Mouse (Mus musculus) heart, embryonic 11.5 days (tissue): ENCODE results near the gene Zpbp. TPM values are rescaled to one million over a fixed set of nuclear protein-coding genes. Genes with fewer than 3 reads are reported as not detected.

Experiments used
- ATAC-seq: fragments of 200-750 bp; cut with Nextera tagmentation; replicated peaks from 2 replicates; pipeline ENCODE4 v1.8.0; 2017; ENCODE audit warnings: moderate library complexity; ENCODE audit not compliant: insufficient number of reproducible peaks, low FRiP score, low TSS enrichment
- H3K27ac ChIP-seq: fragments of 300-500 bp; sonication (generic); 2 replicates; pipeline ENCODE4 v1.5.1; 2014; ENCODE audit warnings: mild to moderate bottlenecking, low read depth, low read length
- H3K27me3 ChIP-seq: fragments of 300-500 bp; sonication (generic); 2 replicates; pipeline ENCODE4 v1.6.1; 2014; ENCODE audit warnings: mild to moderate bottlenecking, low read length, mixed read lengths; ENCODE audit not compliant: control insufficient read depth, insufficient read depth
- H3K36me3 ChIP-seq: fragments of 300-500 bp; sonication (generic); 2 replicates; pipeline ENCODE4 v1.6.1; 2014; ENCODE audit warnings: mild to moderate bottlenecking, low read length, moderate library complexity, mixed read lengths; ENCODE audit not compliant: control insufficient read depth, insufficient read depth
- H3K4me1 ChIP-seq: fragments of 300-500 bp; sonication (generic); 2 replicates; pipeline ENCODE4 v1.6.1; 2014; ENCODE audit warnings: low read length; ENCODE audit not compliant: control insufficient read depth, insufficient read depth
- H3K4me2 ChIP-seq: fragments of 300-500 bp; sonication (generic); 2 replicates; pipeline ENCODE4 v1.6.1; 2014; ENCODE audit warnings: mild to moderate bottlenecking, moderate library complexity
- H3K4me3 ChIP-seq: fragments of 300-500 bp; sonication (generic); 2 replicates; pipeline ENCODE4 v1.5.1; 2014; ENCODE audit warnings: low read depth, low read length
- H3K9ac ChIP-seq: fragments of 300-500 bp; sonication (generic); 2 replicates; pipeline ENCODE4 v1.6.1; 2014; ENCODE audit warnings: mild to moderate bottlenecking, low read depth, low read length, moderate library complexity
- H3K9me3 ChIP-seq: fragments of 300-500 bp; sonication (generic); replicated peaks from 2 replicates; pipeline ENCODE4 v1.6.1; 2016; ENCODE audit warnings: low read length; ENCODE audit not compliant: control insufficient read depth
- WGBS: fragments of 180-500 bp; shearing (Covaris S2); extraction: QIAGEN DNeasy Blood & Tissue Kit; methylation state at CpG from one replicate; pipeline ENCODE4 v1.1.7; 2014; ENCODE audit not compliant: insufficient replicate concordance; 5-methylcytosine and 5-hydroxymethylcytosine counted together
- polyA plus RNA-seq: library from polyadenylated mRNA; unstranded; fragments of >200 nt; fragmentation: Nextera tagmentation; extraction: Ambion mirVana; gene quantifications from 2 replicates; pipeline ENCODE4 v1.2.1, GENCODE M21; 2014

The Zpbp gene
- polyA plus RNA-seq = 0.42 and 0.61 TPM in 2 replicates

DNA sequence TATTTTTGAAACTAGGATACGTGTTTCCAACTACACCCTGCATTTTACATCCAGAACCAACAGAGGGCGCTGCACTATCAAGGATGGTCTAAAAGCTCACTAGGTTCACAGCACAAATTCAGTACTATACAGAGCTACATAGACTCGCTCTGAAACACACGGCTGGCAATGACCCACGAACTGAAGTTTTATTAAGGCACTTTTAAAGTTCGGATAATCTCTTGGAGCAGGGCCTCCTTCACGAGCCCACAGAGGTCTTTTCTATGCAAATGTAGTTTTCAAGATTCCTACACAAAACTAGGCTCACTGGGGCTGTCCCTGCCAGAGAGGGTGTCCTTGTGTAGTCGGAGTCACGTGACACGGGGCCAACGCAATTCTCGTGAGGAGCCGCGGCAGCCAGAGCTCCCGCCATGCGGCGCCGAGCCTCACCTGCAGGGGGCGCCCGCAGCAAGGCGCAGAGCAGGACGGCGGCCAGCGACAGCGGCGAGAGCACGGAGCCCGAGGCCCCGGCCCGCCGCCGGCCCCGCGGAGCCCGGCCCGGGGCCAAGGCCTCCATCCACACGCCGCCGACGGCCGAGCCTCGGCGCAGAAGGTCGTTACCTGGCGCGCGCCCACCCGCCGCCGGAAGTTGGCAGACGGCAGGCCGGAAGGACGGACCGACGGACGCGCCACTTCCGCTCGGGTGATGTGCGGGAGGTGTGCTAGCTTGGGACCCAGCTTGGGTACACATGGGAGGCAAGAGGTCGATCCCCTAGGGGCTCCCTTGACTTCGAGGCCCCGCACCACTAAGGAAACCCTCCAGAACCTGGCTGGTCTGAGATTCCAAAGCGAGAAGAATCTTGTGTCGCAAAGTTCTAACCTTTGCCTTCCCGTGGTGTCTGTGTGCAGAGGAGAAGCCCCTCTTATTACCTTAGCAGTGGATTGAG is at the start of gene Zpbp, which contains the start of gene Spata48:
TSS of gene Zpbp (minus strand) at position 774 of the 926 bp plus-strand sequence.
TSS of gene Spata48 (plus strand) at position 460 of the 926 bp plus-strand sequence.
- 3% methylated on average over 66 of the region's 66 CpGs for WGBS
- Histone ChIP-seq H3K4me1 (no peaks in the 10 kb centered on the region), H3K36me3 (no peaks in the 10 kb centered on the region), H3K27ac (0 out of 2 replicates have a peak within 1 kb of the TSS, but pooled peaks have one; percentile 41), H3K27me3 (no peaks in the 10 kb centered on the region), H3K4me2 (peak within 1 kb of the TSS; percentile 78), H3K4me3 (peak within 1 kb of the TSS; percentile 65), H3K9ac (peak within 1 kb of the TSS; percentile 82), H3K9me3 (no peaks in the 10 kb centered on the region)
- ATAC-seq = peak; percentile 92

DNA sequence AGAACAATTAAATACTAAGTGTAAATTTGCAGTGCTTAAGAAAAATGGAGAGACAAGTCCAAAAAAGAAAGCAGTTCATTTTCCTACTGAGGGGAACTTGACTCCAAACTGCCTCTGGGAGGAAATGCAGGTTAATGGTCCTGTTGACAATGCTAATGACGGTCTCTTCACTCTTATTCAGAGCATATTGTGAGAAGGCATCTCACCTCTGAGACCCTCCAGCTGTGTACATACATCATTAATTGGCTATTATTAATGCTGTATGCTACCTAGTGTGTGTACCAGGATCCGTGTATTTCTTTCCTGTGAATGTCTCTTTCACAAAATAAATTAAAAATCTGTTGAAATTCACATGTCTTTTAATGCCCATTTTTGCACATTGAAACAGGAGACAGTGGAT is 47.2 kb upstream of the Zpbp start:
- Histone ChIP-seq H3K27ac (no peak overlapping the region), H3K9me3 (no peaks in the 10 kb centered on the region), H3K9ac (no peak overlapping the region), H3K4me2 (no peak overlapping the region), H3K4me1 (no peaks in the 10 kb centered on the region), H3K27me3 (no peaks in the 10 kb centered on the region), H3K4me3 (no peak overlapping the region), H3K36me3 (no peaks in the 10 kb centered on the region)
- WGBS = 62% methylated on average over 2 of the region's 2 CpGs
- no peak for ATAC-seq

DNA sequence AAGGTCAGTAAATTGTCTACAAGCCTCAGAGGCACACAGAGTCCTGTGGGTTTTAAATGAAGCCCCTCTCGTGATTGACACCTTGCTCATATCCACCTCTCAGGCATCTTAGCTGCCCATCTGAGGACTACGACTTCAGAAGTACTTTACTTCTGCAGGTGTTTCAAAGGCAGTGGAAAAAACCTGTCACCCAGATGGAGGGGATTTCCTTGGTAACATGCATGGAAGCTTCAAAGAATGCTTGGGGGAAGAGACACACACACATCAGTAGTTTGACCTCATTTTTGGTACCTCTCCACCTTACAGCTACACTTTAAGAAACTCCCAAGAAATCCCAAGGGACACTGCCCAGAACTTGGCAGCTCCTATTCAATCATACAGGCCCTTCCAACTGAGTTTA is 44.0 kb upstream of the Zpbp start:
- no peaks in the 10 kb centered on the region for H3K4me1 ChIP-seq
- H3K27ac ChIP-seq = no peak overlapping the region
- H3K27me3 ChIP-seq = no peaks in the 10 kb centered on the region
- H3K9me3 ChIP-seq = no peaks in the 10 kb centered on the region
- no peak overlapping the region for H3K4me2 ChIP-seq
- no peak overlapping the region for H3K4me3 ChIP-seq
- no peak for ATAC-seq
- no peaks in the 10 kb centered on the region for H3K36me3 ChIP-seq
- no peak overlapping the region for H3K9ac ChIP-seq
- WGBS = 73% methylated on average over 2 of the region's 2 CpGs

GRCm38 (mm10) chr11:11499944-11500343 is 37.7 kb upstream of the Zpbp start:
- Histone ChIP-seq H3K36me3 (no peaks in the 10 kb centered on the region), H3K4me1 (no peaks in the 10 kb centered on the region), H3K9ac (no peak overlapping the region), H3K27me3 (no peaks in the 10 kb centered on the region), H3K4me2 (peak overlapping the region; percentile 47; the same call in 1 of the 2 replicates), H3K27ac (no peak overlapping the region), H3K4me3 (no peak overlapping the region), H3K9me3 (no peaks in the 10 kb centered on the region)
- ATAC-seq = no peak
- 18% methylated on average over 10 of the region's 10 CpGs for WGBS

- H3K9ac ChIP-seq = no peak overlapping the region
- no peaks in the 10 kb centered on the region for H3K9me3 ChIP-seq
- ATAC-seq = no peak
- H3K36me3 ChIP-seq = no peaks in the 10 kb centered on the region
- WGBS = 73% methylated on average over 2 of the region's 2 CpGs
- no peak overlapping the region for H3K4me3 ChIP-seq
- H3K4me2 ChIP-seq = no peak overlapping the region
- no peaks in the 10 kb centered on the region for H3K27me3 ChIP-seq
- H3K27ac ChIP-seq = no peak overlapping the region
- H3K4me1 ChIP-seq = no peaks in the 10 kb centered on the region
Measured at GRCm38 (mm10) chr11:11495697-11496096, 33.5 kb upstream of the Zpbp start.

DNA sequence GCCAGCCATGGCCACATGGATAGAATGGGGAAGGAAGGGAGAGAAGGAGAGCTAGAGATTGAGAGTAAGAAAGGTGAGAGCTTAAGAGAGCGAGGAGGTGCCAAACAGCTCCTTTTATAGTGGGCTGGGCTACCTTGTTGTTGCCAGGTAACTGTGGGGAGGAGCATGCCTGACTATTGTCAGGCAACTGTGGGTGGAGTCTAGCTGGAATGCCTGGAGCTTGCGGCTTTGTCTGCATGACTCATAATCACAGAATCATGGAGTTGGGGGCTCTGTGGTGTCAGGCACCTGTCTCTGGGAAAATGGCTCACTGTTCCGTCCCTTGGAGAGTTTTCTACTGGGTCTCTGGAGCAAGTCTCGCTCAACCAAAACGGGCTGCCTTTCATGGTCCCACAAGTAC is 29.8 kb upstream of the Zpbp start:
- no peak overlapping the region for H3K4me3 ChIP-seq
- no peak overlapping the region for H3K27ac ChIP-seq
- WGBS = 63% methylated on average over 5 of the region's 5 CpGs
- no peaks in the 10 kb centered on the region for H3K36me3 ChIP-seq
- no peak for ATAC-seq
- no peaks in the 10 kb centered on the region for H3K9me3 ChIP-seq
- no peaks in the 10 kb centered on the region for H3K4me1 ChIP-seq
- H3K9ac ChIP-seq = no peak overlapping the region
- no peaks in the 10 kb centered on the region for H3K27me3 ChIP-seq
- no peak overlapping the region for H3K4me2 ChIP-seq

GRCm38 (mm10) chr11:11484378-11484777 is 22.2 kb upstream of the Zpbp start:
- H3K27ac ChIP-seq = no peak overlapping the region
- no peaks in the 10 kb centered on the region for H3K4me1 ChIP-seq
- H3K4me2 ChIP-seq = no peak overlapping the region
- H3K9ac ChIP-seq = no peak overlapping the region
- H3K27me3 ChIP-seq = no peaks in the 10 kb centered on the region
- no peak for ATAC-seq
- H3K4me3 ChIP-seq = no peak overlapping the region
- no peaks in the 10 kb centered on the region for H3K9me3 ChIP-seq
- WGBS = 45% methylated on average over 8 of the region's 8 CpGs
- no peaks in the 10 kb centered on the region for H3K36me3 ChIP-seq

DNA sequence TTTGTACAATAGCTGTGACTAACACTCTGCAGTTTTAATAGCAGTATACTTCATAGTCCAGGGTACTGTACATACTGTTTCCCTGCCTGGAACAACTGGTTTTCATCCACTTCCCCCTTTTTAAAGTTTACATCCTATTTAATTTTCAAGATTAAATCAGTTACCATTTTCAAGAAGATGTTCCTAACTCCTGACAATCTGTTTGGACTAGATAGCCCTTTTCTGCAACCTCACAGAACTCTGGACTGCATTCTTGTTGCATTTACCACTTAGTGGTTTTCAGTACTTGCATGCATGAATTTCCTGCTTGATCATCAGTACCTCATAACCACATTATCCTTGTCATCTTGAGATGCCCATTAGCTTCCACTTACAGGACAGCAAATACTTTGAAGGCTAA is 6.7 kb upstream of the Zpbp start:
- H3K4me2 ChIP-seq = no peak overlapping the region
- H3K4me1 ChIP-seq = no peaks in the 10 kb centered on the region
- H3K27ac ChIP-seq = no peak overlapping the region
- no peaks in the 10 kb centered on the region for H3K9me3 ChIP-seq
- no peaks in the 10 kb centered on the region for H3K27me3 ChIP-seq
- H3K36me3 ChIP-seq = no peaks in the 10 kb centered on the region
- no peak overlapping the region for H3K4me3 ChIP-seq
- H3K9ac ChIP-seq = no peak overlapping the region
- ATAC-seq = no peak

DNA sequence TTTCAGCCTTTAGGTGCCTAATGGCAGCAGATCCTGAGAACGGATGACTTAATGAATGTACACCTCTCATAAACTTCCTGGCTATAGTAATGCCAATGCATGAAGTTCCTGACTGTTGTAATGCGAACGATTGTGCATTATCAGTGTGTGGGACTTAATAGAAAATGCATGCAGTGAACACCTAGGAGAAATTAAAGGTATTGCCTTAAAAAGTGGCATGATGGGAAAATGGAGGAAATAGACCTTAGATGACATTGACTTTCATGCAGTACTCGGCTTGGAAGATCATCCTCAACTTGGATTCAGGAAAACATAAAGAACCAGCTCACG is 318 bp upstream of the Zpbp start:
- H3K4me3 ChIP-seq = peak overlapping the region; percentile 65
- no peaks in the 10 kb centered on the region for H3K27me3 ChIP-seq
- 83% methylated on average over 5 of the region's 5 CpGs for WGBS
- H3K4me1 ChIP-seq = no peaks in the 10 kb centered on the region
- no peak for ATAC-seq
- H3K27ac ChIP-seq = no peak overlapping the region
- H3K4me2 ChIP-seq = peak overlapping the region; percentile 78
- H3K36me3 ChIP-seq = no peaks in the 10 kb centered on the region
- H3K9me3 ChIP-seq = no peaks in the 10 kb centered on the region
- H3K9ac ChIP-seq = peak overlapping the region; percentile 82
